ENCODE assay signal across 8 mouse cellular contexts in genomic region chr6:47672741-47673140, GRCm38 (mm10).
DNase-seq lines count a peak whose midpoint lies in the region; ATAC-seq and TF ChIP-seq lines count a peak whose summit lies in the region.
"Not testable (repeated sequence)": the region's sequence is repeated elsewhere in the genome, so short reads cannot be mapped to it uniquely, and the experiment has no call there.

No protein-coding gene starts in this region.

- 16% methylated on average over 13 of the region's 33 CpGs for WGBS in hindbrain, embryonic 13.5 days
- WGBS in liver, embryonic 13.5 days (ENCODE audit: insufficient replicate concordance) = 6% methylated on average over 6 of the region's 33 CpGs
- WGBS in olfactory bulb, adult 2 months = 18% methylated on average over 4 of the region's 33 CpGs

- TF ChIP-seq CTCF in CH12.LX (conservative IDR thresholded peaks at IDR 0.05 in 1 of 2, IDR thresholded peaks at IDR 0.05 in 1 of 2; ENCODE audit: low read depth in 2 of 2, low read length in 2 of 2); layer of hippocampus, adult 2 months (conservative IDR thresholded peaks at IDR 0.05); olfactory bulb, adult 2 months (IDR thresholded peaks at IDR 0.05; ENCODE audit: insufficient read depth, low read depth, low read length): not testable (repeated sequence)

- not testable (repeated sequence) for TF ChIP-seq POLR2A in CH12.LX (IDR thresholded peaks at IDR 0.05; ENCODE audit: low read depth, low read length); olfactory bulb, adult 2 months (IDR thresholded peaks at IDR 0.05; ENCODE audit: insufficient read depth, low read depth, low read length)

- not testable (repeated sequence) for H3K79me2 ChIP-seq in CH12.LX (replicated peaks; ENCODE audit: control insufficient read depth, extremely low read depth, insufficient read depth, poor library complexity, severe bottlenecking)

- H3K4me2 ChIP-seq in CH12.LX (ENCODE audit: insufficient read depth, low read depth, poor library complexity, severe bottlenecking) = peak overlapping the region; percentile 54; the same call in 1 of the 2 replicates
- H3K4me2 ChIP-seq in hindbrain, embryonic 13.5 days = peak overlapping the region; percentile 45
- H3K4me2 ChIP-seq in liver, embryonic 13.5 days = peak overlapping the region; percentile 52

- H3K27ac ChIP-seq in CH12.LX (ENCODE audit: insufficient read depth, low read depth); hindbrain, embryonic 13.5 days; layer of hippocampus, adult 2 months; liver, embryonic 13.5 days; olfactory bulb, adult 2 months (ENCODE audit: insufficient read depth, low read depth, low read length): not testable (repeated sequence)

- not testable (repeated sequence) for H3K27me3 ChIP-seq in CH12.LX (replicated peaks); hindbrain, embryonic 13.5 days; liver, embryonic 13.5 days

- TF ChIP-seq RAD21 in CH12.LX (IDR thresholded peaks at IDR 0.05; ENCODE audit: low read depth, low read length) = not testable (repeated sequence)

- not testable (repeated sequence) for H3K9me3 ChIP-seq in CH12.LX (replicated peaks; ENCODE audit: low read length); hindbrain, embryonic 13.5 days; liver, embryonic 13.5 days (replicated peaks)

- not testable (repeated sequence) for H3K4me1 ChIP-seq in CH12.LX (ENCODE audit: control insufficient read depth in 1 of 2, insufficient read depth in 2 of 2); hindbrain, embryonic 13.5 days (replicated peaks); liver, embryonic 13.5 days (replicated peaks); olfactory bulb, adult 2 months (ENCODE audit: control insufficient read depth, insufficient read depth, low read length)

- not testable (repeated sequence) for H3K36me3 ChIP-seq in CH12.LX (replicated peaks in 1 of 2; ENCODE audit: control insufficient read depth in 1 of 2, insufficient read depth in 1 of 2, low read length in 1 of 2); hindbrain, embryonic 13.5 days; liver, embryonic 13.5 days

- dilution Hi-C loops in CH12.LX (cut with MboI; ENCODE audit: extremely low pct_ligation_motif_present, extremely low pct_unique_long_range_greater_than_20kb, low sequenced_read_pairs) = not testable (repeated sequence)

- not testable (repeated sequence) for H3K9ac ChIP-seq in CH12.LX (ENCODE audit: insufficient read depth, low read depth); hindbrain, embryonic 13.5 days; liver, embryonic 13.5 days

- not testable (repeated sequence) for TF ChIP-seq EP300 in CH12.LX (IDR thresholded peaks at IDR 0.05; ENCODE audit: low read length)

- in situ Hi-C loops in CH12.LX (cut with MboI; ENCODE audit: low pct_ligation_motif_present, low pct_unique_long_range_greater_than_20kb, low sequenced_read_pairs) = not testable (repeated sequence)

- H3K4me3 ChIP-seq in CH12.LX (replicated peaks in 1 of 3; ENCODE audit: low read depth in 2 of 3, low read length in 2 of 3, poor library complexity in 1 of 3) = peak overlapping the region in 1 of 3 experiments; percentile 28
- H3K4me3 ChIP-seq in hindbrain, embryonic 13.5 days = peak overlapping the region; percentile 32
- H3K4me3 ChIP-seq in layer of hippocampus, adult 2 months = peak overlapping the region; percentile 43; the same call in 1 of the 2 replicates
- H3K4me3 ChIP-seq in liver, embryonic 13.5 days (replicated peaks) = peak overlapping the region; percentile 32; the same call in 1 of the 2 replicates
- peak overlapping the region; percentile 62 for H3K4me3 ChIP-seq in olfactory bulb, adult 2 months (ENCODE audit: insufficient read depth, low read depth, low read length)

- ATAC-seq in hindbrain, embryonic 13.5 days (ENCODE audit: low FRiP score); liver, embryonic 13.5 days (ENCODE audit: low read depth): not testable (repeated sequence)

- DNase-seq in CH12.LX (ENCODE audit: extremely low read depth); liver, embryonic 13.5 days: not testable (repeated sequence)
- peak; percentile 62 to 68 for DNase-seq in cerebellum, postnatal 14 days
- DNase-seq in gastrocnemius, postnatal 14 days = peak; percentile 26
- DNase-seq in layer of hippocampus, adult 2 months (ENCODE audit: low spot score in 2 of 2) = peak; percentile 52 to 53
- DNase-seq in testis, postnatal 10 days (ENCODE audit: low spot score) = peak; percentile 69

- intact Hi-C loops in gastrocnemius, postnatal 14 days (cut with DNase I; ENCODE audit: low total_unique reads) = not testable (repeated sequence)
